Mouse (Mus musculus) midbrain, postnatal 0 days (tissue): Measurements from ENCODE around the gene Tmem131. TPM values are rescaled to one million over a fixed set of nuclear protein-coding genes. Genes with fewer than 3 reads are reported as not detected.
A peak's percentile ranks its signal among the peaks of the same experiment; 100 is the strongest.

ENCODE experiments used
- ATAC-seq: fragments of 200-750 bp; cut with Nextera tagmentation; 2 replicates; pipeline ENCODE4 v1.8.0; 2017; ENCODE audit warnings: moderate number of reproducible peaks, mild to moderate bottlenecking, moderate TSS enrichment, moderate library complexity; ENCODE audit not compliant: low FRiP score
- DNase-seq: peaks from one replicate; pipeline ENCODE4 v3.0.0-alpha.2; 2015; ENCODE audit warnings: low spot score
- H3K27ac ChIP-seq: fragments of 300-500 bp; sonication (generic); 2 replicates; pipeline ENCODE4 v1.5.1; 2014; ENCODE audit warnings: low read depth, mild to moderate bottlenecking, low read length, mixed read lengths
- H3K27me3 ChIP-seq: fragments of 300-500 bp; sonication (generic); 2 replicates; pipeline ENCODE4 v1.6.1; 2014; ENCODE audit warnings: low read length, control low read depth, mixed read lengths; ENCODE audit not compliant: insufficient read depth
- H3K36me3 ChIP-seq: fragments of 300-500 bp; sonication (generic); 2 replicates; pipeline ENCODE4 v1.6.1; 2014; ENCODE audit warnings: low read length, control low read depth, mixed read lengths; ENCODE audit not compliant: insufficient read depth
- H3K4me1 ChIP-seq: fragments of 300-500 bp; sonication (generic); 2 replicates; pipeline ENCODE4 v1.6.1; 2014; ENCODE audit warnings: mild to moderate bottlenecking, control low read depth, antibody characterized with exemption, low read length, mixed read lengths; ENCODE audit not compliant: insufficient read depth
- H3K4me2 ChIP-seq: fragments of 300-500 bp; sonication (generic); 2 replicates; pipeline ENCODE4 v1.6.1; 2014; ENCODE audit warnings: low read depth, mild to moderate bottlenecking, low read length, mixed read lengths; ENCODE audit not compliant: poor library complexity, severe bottlenecking
- H3K4me3 ChIP-seq: fragments of 300-500 bp; sonication (generic); 2 replicates; pipeline ENCODE4 v1.5.1; 2014; ENCODE audit warnings: low read depth, mild to moderate bottlenecking, low read length, moderate library complexity
- H3K9ac ChIP-seq: fragments of 300-500 bp; sonication (generic); replicated peaks from 2 replicates; pipeline ENCODE4 v1.6.1; 2014; ENCODE audit warnings: mild to moderate bottlenecking, low read length, moderate library complexity, mixed read lengths; ENCODE audit not compliant: poor library complexity, severe bottlenecking
- H3K9me3 ChIP-seq: fragments of 300-500 bp; sonication (generic); 2 replicates; pipeline ENCODE4 v1.6.1; 2016; ENCODE audit warnings: low read length, control low read depth
- CTCF ChIP-seq: IDR thresholded peaks from 2 replicates; pipeline ENCODE4 v1.5.1; 2016; ENCODE audit warnings: antibody characterized with exemption, mild to moderate bottlenecking
- WGBS: fragments of 180-500 bp; shearing (Covaris S2); extraction: QIAGEN DNeasy Blood & Tissue Kit; methylation state at CpG from one replicate; pipeline ENCODE4 v1.1.7; 2014; 5-methylcytosine and 5-hydroxymethylcytosine counted together
- polyA plus RNA-seq: library from polyadenylated mRNA; unstranded; fragments of >200 nt; fragmentation: Nextera tagmentation; extraction: Ambion mirVana; gene quantifications from 2 replicates; pipeline ENCODE4 v1.2.1, GENCODE M21; 2015
- total RNA-seq: library from RNA; depleted of rRNA; stranded (reverse); fragments of >200 nt; gene quantifications from 2 replicates; pipeline ENCODE4 v1.2.3, GENCODE M21; 2014

Tmem131 gene
- total and polyA plus RNA-seq, 2 experiments from 2014 or later: 11.1 to 25.8 TPM

DNA sequence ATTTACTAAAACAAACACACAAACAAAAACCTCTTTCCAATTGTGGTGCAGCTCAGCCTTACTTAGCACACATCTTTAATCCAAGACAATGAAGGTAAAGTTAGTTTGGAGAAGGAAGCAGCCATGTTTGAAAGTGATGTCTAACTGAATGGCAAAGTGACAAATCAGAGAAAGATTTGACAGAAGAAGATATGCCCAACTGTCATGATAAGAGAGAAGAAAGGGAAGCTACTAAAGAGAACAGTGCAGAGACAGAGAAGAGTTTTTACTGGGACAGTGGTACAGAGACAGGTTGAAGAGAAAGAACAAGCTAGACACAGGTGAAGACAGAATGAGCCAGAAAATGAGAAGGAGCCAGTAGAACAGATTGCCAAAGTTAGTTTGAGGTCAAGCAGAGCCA, 19.6 kb downstream of the Tmem131 start:
- no peak overlapping the region for H3K27ac ChIP-seq
- H3K4me1 ChIP-seq: peaks cover 17% of the 10 kb centered on the region; the same call in 1 of the 2 replicates
- no peak for TF ChIP-seq CTCF
- DNase-seq: no peak
- no peak overlapping the region for H3K9ac ChIP-seq
- ATAC-seq: no peak
- no peak overlapping the region for H3K4me2 ChIP-seq
- H3K27me3 ChIP-seq: no peaks in the 10 kb centered on the region
- no peak overlapping the region for H3K4me3 ChIP-seq
- H3K36me3 ChIP-seq: no peaks in the 10 kb centered on the region
- no peaks in the 10 kb centered on the region for H3K9me3 ChIP-seq

DNA sequence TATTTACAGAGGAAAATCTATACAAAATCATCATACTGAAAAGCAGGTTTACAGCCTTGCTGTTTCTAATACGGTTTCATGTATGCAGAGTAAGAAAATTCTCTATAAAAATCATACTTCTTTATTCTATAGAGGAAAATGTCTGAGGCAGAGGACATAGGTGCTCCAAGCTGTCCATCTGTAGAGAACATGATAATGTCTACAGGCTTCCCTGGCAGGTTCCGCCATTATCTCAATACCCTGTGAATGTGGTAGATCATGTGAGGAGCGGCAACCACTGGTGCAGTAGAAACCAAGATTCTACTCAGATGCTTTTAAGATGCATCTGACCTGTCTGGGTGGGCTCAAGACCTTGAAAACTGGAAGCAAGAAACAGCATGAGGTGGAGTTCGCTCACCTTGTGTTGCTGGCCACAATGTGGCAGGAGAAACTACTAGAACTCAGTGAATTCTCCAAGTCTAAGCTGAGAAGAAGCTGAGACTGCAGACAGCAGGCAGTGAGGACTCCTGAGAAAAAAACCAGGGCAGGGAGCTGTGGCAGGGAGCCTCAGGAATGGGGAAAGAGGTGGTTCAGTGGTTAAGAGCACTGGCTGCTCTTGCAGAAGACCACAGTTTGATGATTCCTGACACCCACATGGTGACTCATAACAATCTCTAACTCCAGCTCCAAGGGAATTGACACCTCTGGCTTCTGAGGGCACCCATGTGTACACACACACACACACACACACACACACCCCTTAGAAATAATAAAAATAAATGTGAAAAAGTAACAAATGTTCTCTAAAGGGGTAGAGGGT, 20.6 kb downstream of the Tmem131 start:
- H3K9me3 ChIP-seq: no peaks in the 10 kb centered on the region
- H3K27me3 ChIP-seq: no peaks in the 10 kb centered on the region
- no peak overlapping the region for H3K4me2 ChIP-seq
- ATAC-seq (no peak), DNase-seq (no peak)
- H3K27ac ChIP-seq: no peak overlapping the region
- no peak overlapping the region for H3K9ac ChIP-seq
- no peak overlapping the region for H3K4me3 ChIP-seq
- TF ChIP-seq CTCF: no peak
- WGBS: 95% methylated on average over 4 of the region's 4 CpGs
- H3K4me1 ChIP-seq: peaks cover 17% of the 10 kb centered on the region; the same call in 1 of the 2 replicates
- H3K36me3 ChIP-seq: no peaks in the 10 kb centered on the region

DNA sequence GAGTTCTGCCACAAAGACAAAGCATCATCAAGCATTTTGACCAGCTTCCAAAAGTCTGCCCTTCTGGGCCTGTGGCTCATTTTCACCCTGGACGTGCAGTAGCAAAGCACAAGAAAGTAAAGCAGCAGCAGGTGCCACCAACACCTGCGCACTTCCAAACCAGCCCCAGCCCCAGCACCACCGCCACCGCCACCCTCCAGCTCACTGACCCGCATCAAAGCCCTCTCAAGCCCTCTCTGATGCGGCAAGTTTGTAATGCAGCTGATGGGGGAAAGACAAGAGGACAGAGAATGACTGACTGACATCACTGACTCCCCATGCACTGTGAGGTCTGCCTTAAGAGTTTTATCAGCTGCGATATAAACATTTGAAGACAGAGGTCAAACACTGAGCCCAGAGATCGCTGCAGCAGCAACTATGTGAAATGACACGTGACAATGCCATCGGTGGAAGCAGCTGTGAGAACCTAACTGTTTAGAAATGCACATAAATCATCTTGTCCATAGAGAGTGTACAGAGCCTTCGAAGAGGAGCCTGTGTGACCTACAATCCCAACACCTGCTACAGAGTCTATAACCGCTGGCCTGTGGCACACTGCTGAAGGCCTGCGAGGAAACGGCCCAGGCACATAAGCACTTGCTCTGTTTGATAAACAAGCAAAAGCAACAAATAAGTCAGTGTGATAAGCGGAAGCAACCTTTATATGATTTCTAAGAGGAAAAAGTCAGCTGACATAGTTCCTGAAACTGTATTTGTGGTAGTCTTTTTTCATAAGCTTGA, 21.7 kb downstream of the Tmem131 start:
- Histone ChIP-seq H3K27me3 (no peaks in the 10 kb centered on the region), H3K9me3 (no peaks in the 10 kb centered on the region), H3K4me2 (no peak overlapping the region), H3K9ac (no peak overlapping the region), H3K4me1 (peaks cover 17% of the 10 kb centered on the region; the same call in 1 of the 2 replicates), H3K27ac (no peak overlapping the region), H3K36me3 (no peaks in the 10 kb centered on the region), H3K4me3 (no peak overlapping the region)
- ATAC-seq: no peak
- no peak for TF ChIP-seq CTCF
- no peak for DNase-seq
- WGBS: 46% methylated on average over 15 of the region's 15 CpGs

DNA sequence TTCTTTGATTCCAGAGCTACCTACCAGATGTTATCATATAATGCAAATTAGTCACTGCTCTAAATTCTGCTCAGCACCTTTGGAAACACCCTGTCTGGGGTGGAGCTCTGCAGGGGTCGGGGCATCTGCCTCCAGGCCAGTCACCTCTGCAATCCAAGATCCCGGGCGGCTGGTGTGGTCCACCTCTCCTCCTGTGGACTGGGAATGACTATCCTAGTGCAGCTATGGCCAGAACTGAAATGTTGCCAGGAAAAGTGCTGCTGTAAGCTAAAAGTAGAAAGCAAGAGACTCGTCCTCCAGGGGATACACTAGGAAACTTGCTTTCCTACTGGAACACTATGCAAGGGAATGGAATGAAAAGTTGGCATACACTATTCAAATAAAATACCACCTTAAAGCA, 22.7 kb downstream of the Tmem131 start:
- Histone ChIP-seq H3K9me3 (no peaks in the 10 kb centered on the region), H3K4me3 (no peak overlapping the region), H3K27ac (no peak overlapping the region), H3K4me1 (peaks cover 17% of the 10 kb centered on the region; the same call in 1 of the 2 replicates), H3K9ac (no peak overlapping the region), H3K27me3 (no peaks in the 10 kb centered on the region), H3K36me3 (no peaks in the 10 kb centered on the region), H3K4me2 (no peak overlapping the region)
- no peak for TF ChIP-seq CTCF
- WGBS: 71% methylated on average over 4 of the region's 4 CpGs
- no peak for ATAC-seq
- DNase-seq: no peak

DNA sequence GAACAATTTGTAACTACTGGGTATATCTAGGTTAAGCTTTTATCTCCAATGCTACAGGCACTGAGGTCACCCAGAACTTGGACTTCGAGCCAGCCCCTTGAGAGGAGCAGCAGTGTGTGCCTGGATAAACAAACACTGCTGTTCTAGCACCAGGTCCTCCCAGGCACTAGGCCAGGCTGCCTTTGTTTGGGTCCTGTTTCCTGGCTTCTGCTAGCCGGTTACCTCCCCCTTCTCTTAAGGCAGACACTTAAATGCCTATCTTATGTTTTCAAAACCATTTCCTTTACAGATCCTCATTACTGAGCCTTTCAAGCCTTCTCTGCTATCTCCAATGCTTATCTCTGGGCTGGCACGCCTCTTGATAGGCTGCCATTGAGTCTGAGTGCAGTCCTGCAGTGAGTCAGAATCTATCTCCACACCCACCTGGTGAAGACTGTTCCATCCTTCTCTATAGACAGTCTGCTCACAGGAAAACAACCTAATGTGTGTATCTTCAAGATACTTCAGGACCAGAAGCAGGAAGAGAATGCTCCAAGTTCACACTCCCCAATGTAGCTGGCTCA, 23.2 kb downstream of the Tmem131 start:
- Histone ChIP-seq H3K9me3 (no peaks in the 10 kb centered on the region), H3K4me3 (no peak overlapping the region), H3K4me1 (peaks cover 17% of the 10 kb centered on the region; the same call in 1 of the 2 replicates), H3K4me2 (no peak overlapping the region), H3K27ac (peak overlapping the region; percentile 18; the same call in 1 of the 2 replicates), H3K36me3 (no peaks in the 10 kb centered on the region), H3K27me3 (no peaks in the 10 kb centered on the region), H3K9ac (no peak overlapping the region)
- DNase-seq: no peak
- TF ChIP-seq CTCF: no peak
- ATAC-seq: no peak
- 63% methylated on average over 3 of the region's 3 CpGs for WGBS
